Mouse (Mus musculus): ENCODE measurements around the gene E030018B13Rik.

DNA sequence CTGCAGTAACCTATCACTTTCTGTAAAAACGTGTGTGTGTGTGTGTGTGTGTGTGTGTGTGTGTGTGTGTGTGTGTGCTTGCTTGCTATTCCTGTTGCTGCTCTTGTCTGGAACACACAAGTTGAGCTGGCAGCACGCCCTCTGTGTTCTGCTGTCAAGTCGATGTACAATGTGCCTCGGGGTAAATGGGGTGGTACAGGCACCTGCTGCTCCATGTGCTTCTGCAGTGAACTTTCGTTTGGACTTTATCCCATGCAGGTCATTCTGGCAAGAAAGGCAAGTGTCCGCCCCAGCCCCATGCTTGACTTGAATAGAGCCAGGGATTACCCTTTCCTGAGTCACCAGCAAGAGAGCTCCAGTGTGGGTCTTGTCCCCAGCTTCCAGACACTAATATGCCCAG is 1.0 kb downstream of the E030018B13Rik start:
- TF ChIP-seq CTCF (IDR thresholded peaks at IDR 0.05), result no peak
- no peak for TF ChIP-seq POLR2A (IDR thresholded peaks at IDR 0.05; ENCODE audit: insufficient read depth, low read depth, low read length)

Data from heart, adult 2 months (tissue).